ENCODE assay signal across 17 mouse cellular contexts in genomic region chr4:15789854-15790683, GRCm38 (mm10).
DNase-seq lines count a peak whose midpoint lies in the region; ATAC-seq and TF ChIP-seq lines count a peak whose summit lies in the region.
"Had no signal": no experiment of that assay in that cellular context is flagged by ENCODE, and none has a peak within 500 bp of the region (broad histone marks: within the 10 kb centered on the region; RNA-seq: fewer than 3 reads in every experiment).

No protein-coding gene starts in this region.

- 89% methylated on average over 2 of the region's 2 CpGs for WGBS in forebrain, postnatal 0 days
- 95% methylated on average over 2 of the region's 2 CpGs for WGBS in forebrain, embryonic 16.5 days
- whole genome bisulfite sequencing in midbrain, embryonic 11.5 days, result 79% methylated on average over 2 of the region's 2 CpGs
- 86% methylated on average over 2 of the region's 2 CpGs for WGBS in midbrain, embryonic 10.5 days
- 89% methylated on average over 2 of the region's 2 CpGs for WGBS in embryonic facial prominence, embryonic 15.5 days

- no peaks in the 10 kb centered on the region for H3K4me1 ChIP-seq in forebrain, postnatal 0 days (ENCODE audit: insufficient read depth)
- H3K4me1 ChIP-seq in forebrain, embryonic 16.5 days (replicated peaks; ENCODE audit: control insufficient read depth, insufficient read depth, low read length), result no peaks in the 10 kb centered on the region
- no peaks in the 10 kb centered on the region for H3K4me1 ChIP-seq in midbrain, embryonic 11.5 days (ENCODE audit: control insufficient read depth, insufficient read depth, low read length)
- H3K4me1 ChIP-seq in midbrain, embryonic 10.5 days, result no peaks in the 10 kb centered on the region
- H3K4me1 ChIP-seq in embryonic facial prominence, embryonic 15.5 days, result no peaks in the 10 kb centered on the region
- H3K4me1 ChIP-seq: megakaryocyte, embryonic 14.5 days had no signal

- H3K27me3 ChIP-seq in forebrain, postnatal 0 days (ENCODE audit: insufficient read depth, low read length), result no peaks in the 10 kb centered on the region
- no peaks in the 10 kb centered on the region for H3K27me3 ChIP-seq in forebrain, embryonic 16.5 days (replicated peaks; ENCODE audit: control insufficient read depth, insufficient read depth, low read length)
- no peaks in the 10 kb centered on the region for H3K27me3 ChIP-seq in midbrain, embryonic 11.5 days (ENCODE audit: control insufficient read depth, insufficient read depth, low read length)
- H3K27me3 ChIP-seq in midbrain, embryonic 10.5 days (ENCODE audit: low read depth, poor library complexity, severe bottlenecking), result no peaks in the 10 kb centered on the region
- H3K27me3 ChIP-seq in embryonic facial prominence, embryonic 15.5 days, result no peaks in the 10 kb centered on the region
- H3K27me3 ChIP-seq: megakaryocyte, embryonic 14.5 days had no signal

- ATAC-seq in forebrain, postnatal 0 days, result 0 out of 2 replicates have a peak, but pooled peaks have one; percentile 8
- no peak for ATAC-seq in forebrain, embryonic 16.5 days
- peak; percentile 31; the same call in 1 of the 2 replicates for ATAC-seq in midbrain, embryonic 11.5 days (ENCODE audit: low FRiP score)
- ATAC-seq in embryonic facial prominence, embryonic 15.5 days (ENCODE audit: insufficient number of reproducible peaks, low FRiP score, low TSS enrichment, low read depth), result peak; percentile 19; the same call in 1 of the 2 replicates
- ATAC-seq: intestine, embryonic 16.5 days had no signal

- no peaks in the 10 kb centered on the region for H3K36me3 ChIP-seq in forebrain, postnatal 0 days (ENCODE audit: insufficient read depth)
- no peaks in the 10 kb centered on the region for H3K36me3 ChIP-seq in forebrain, embryonic 16.5 days (ENCODE audit: control insufficient read depth, insufficient read depth)
- H3K36me3 ChIP-seq in midbrain, embryonic 11.5 days (ENCODE audit: control insufficient read depth, insufficient read depth, low read length), result no peaks in the 10 kb centered on the region
- no peaks in the 10 kb centered on the region for H3K36me3 ChIP-seq in midbrain, embryonic 10.5 days
- H3K36me3 ChIP-seq in embryonic facial prominence, embryonic 15.5 days, result no peaks in the 10 kb centered on the region

- H3K4me3 ChIP-seq in forebrain, postnatal 0 days (ENCODE audit: low read depth, low read length), result no peak overlapping the region
- H3K4me3 ChIP-seq in forebrain, embryonic 16.5 days (replicated peaks; ENCODE audit: low read length), result no peak overlapping the region
- no peak overlapping the region for H3K4me3 ChIP-seq in midbrain, embryonic 11.5 days (ENCODE audit: low read depth, low read length)
- H3K4me3 ChIP-seq in midbrain, embryonic 10.5 days, result no peak overlapping the region
- H3K4me3 ChIP-seq in embryonic facial prominence, embryonic 15.5 days (replicated peaks), result no peak overlapping the region
- H3K4me3 ChIP-seq: megakaryocyte, embryonic 14.5 days; myocyte had no signal

- H3K4me2 ChIP-seq in forebrain, postnatal 0 days (ENCODE audit: low read depth), result no peak overlapping the region
- H3K4me2 ChIP-seq in forebrain, embryonic 16.5 days (ENCODE audit: low read length), result no peak overlapping the region
- no peak overlapping the region for H3K4me2 ChIP-seq in midbrain, embryonic 11.5 days
- H3K4me2 ChIP-seq in embryonic facial prominence, embryonic 15.5 days (replicated peaks), result no peak overlapping the region
- H3K4me2 ChIP-seq: heart, embryonic 11.5 days had no signal

- H3K9ac ChIP-seq in forebrain, postnatal 0 days, result no peak overlapping the region
- H3K9ac ChIP-seq in forebrain, embryonic 16.5 days (replicated peaks; ENCODE audit: low read depth, low read length), result no peak overlapping the region
- no peak overlapping the region for H3K9ac ChIP-seq in midbrain, embryonic 11.5 days (ENCODE audit: low read length)
- H3K9ac ChIP-seq in embryonic facial prominence, embryonic 15.5 days, result no peak overlapping the region
- H3K9ac ChIP-seq: liver, embryonic 14.5 days had no signal

- no peak overlapping the region for H3K27ac ChIP-seq in forebrain, postnatal 0 days (ENCODE audit: low read depth, low read length)
- no peak overlapping the region for H3K27ac ChIP-seq in forebrain, embryonic 16.5 days (ENCODE audit: low read length)
- H3K27ac ChIP-seq in midbrain, embryonic 11.5 days (ENCODE audit: low read depth, low read length), result no peak overlapping the region
- no peak overlapping the region for H3K27ac ChIP-seq in midbrain, embryonic 10.5 days (replicated peaks)
- H3K27ac ChIP-seq in embryonic facial prominence, embryonic 15.5 days (replicated peaks), result no peak overlapping the region
- H3K27ac ChIP-seq: liver, embryonic 14.5 days had no signal

- TF ChIP-seq CTCF in forebrain, postnatal 0 days (IDR thresholded peaks at IDR 0.05; ENCODE audit: low read depth), result no peak

- H3K9me3 ChIP-seq in forebrain, postnatal 0 days (ENCODE audit: low read length), result no peaks in the 10 kb centered on the region
- H3K9me3 ChIP-seq in forebrain, embryonic 16.5 days (ENCODE audit: control insufficient read depth, low read length), result no peaks in the 10 kb centered on the region
- H3K9me3 ChIP-seq in midbrain, embryonic 11.5 days (ENCODE audit: control insufficient read depth, low read length), result no peaks in the 10 kb centered on the region
- H3K9me3 ChIP-seq in midbrain, embryonic 10.5 days (replicated peaks), result no peaks in the 10 kb centered on the region
- no peaks in the 10 kb centered on the region for H3K9me3 ChIP-seq in embryonic facial prominence, embryonic 15.5 days (replicated peaks)
- H3K9me3 ChIP-seq: megakaryocyte, embryonic 14.5 days had no signal

- DNase-seq in forebrain, postnatal 0 days, result no peak
- DNase-seq in midbrain, embryonic 11.5 days (ENCODE audit: low spot score, missing footprints), result no peak
- DNase-seq in midbrain, embryonic 10.5 days (ENCODE audit: low spot score), result no peak
- DNase-seq in A20 (ENCODE audit: low read depth, low spot score), result peak; percentile 2
- DNase-seq in thymus, postnatal 36 days, result no peak
- DNase-seq in thymus, adult 18-20 months, result no peak
- DNase-seq: cerebellum, adult 11 months; gastrocnemius, postnatal 36 days; kidney, postnatal 14 days; lung, postnatal 10 days had no signal
